Mouse (Mus musculus): ENCODE measurements around the gene Asb15. TPM values are rescaled to one million over a fixed set of nuclear protein-coding genes. Genes with fewer than 3 reads are reported as not detected.
A peak's percentile ranks its signal among the peaks of the same experiment; 100 is the strongest.

Gene Asb15
- not detected for total RNA-seq (2021)

DNA sequence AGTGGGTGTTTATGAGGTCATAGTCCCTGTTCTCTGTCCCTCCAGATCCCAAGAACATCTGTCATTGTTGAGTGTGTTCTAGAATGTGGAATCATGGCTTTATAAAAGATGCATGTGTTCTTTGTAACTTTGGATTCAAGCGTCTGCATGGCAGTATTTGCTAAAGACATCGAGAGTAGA, at the start of gene Asb15:
Gene Asb15, plus strand, starts transcription at position 81 of the 180 bp plus-strand sequence.
- no peak for DNase-seq (ENCODE audit: extremely low spot score in 1 of 2, low spot score in 1 of 2)

DNA sequence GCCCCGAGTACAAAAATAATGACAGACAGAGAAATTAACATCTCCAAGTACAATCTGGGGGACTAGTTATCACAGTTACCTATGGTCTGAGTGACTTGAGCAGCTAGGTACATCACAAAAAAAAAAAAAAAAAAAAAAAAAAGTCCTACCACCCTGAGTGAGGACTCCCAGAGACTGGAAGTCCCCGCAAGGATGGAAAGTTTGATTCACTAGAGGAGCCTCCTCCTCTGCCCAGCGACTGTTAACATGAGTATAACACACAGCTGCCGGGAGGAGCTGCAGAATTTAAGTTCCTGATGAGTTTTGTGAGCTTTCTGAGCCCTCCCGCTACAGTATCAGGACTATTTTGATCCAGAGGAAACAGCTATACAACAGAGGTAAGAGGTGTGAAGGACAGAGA, 41.4 kb upstream of the Asb15 start:
- DNase-seq (ENCODE audit: extremely low spot score in 1 of 2, low spot score in 1 of 2): no peak

DNA sequence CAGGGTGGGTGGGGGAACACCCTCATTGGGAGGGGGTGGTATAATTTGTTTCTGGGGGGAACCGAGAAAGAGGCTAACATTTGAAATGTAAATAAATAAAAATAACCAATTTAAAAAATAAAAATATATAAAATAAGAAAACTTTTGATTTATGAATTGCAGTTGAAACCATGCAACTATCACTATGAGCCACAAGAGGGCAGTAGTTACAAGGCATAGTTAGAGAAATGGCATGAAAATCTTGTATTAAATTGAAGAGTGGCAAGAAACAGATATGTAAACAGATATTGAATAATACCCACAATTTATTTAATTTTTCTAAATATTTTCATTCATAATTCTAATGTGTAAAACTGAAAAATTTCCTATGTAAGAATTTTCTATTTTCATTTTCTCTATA, 37.6 kb upstream of the Asb15 start:
- no peak for DNase-seq (ENCODE audit: extremely low spot score in 1 of 2, low spot score in 1 of 2)

GRCm38 (mm10) chr6:24504141-24504540, 23.8 kb upstream of the Asb15 start:
- DNase-seq (ENCODE audit: extremely low spot score in 1 of 2, low spot score in 1 of 2): no peak

DNA sequence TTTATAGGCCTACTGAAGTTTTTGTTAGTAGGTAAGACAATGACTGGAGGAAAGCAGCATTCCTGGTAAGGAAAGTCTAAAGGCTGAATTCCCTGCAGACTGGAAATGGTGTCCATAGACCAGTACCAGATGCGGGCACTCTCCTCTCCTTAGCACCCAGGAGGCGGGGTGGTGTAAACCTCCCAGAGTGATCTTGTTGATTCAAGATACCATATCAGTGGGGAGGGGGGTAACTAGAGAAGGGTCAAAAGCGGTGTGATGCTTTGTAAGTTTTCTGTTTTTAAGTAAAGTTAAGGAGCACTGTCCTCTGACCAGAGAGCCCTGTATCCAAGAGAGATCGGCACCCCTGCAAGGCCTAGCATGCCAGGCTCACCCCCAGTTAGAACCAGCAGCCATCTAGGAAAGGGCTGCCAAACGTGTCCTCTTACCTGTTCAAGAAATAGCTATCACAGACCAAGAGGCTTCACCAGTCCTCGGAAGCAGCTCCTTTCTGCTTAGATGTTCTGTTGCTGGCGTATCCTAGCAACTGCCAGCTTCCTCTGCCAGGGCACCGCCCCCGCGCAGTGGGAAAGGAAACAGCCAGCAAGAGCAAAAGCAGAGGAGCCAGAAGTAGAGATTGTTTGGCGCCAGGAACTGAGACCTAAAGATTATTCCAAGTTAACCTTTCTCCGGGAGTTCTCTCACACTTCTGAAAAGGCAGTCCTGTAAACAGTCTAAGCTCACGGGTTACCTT, 13.2 kb upstream of the Asb15 start, which contains the start of gene Iqub:
Gene Iqub, minus strand, starts transcription at position 516 of the 733 bp plus-strand sequence.
- DNase-seq (ENCODE audit: extremely low spot score in 1 of 2, low spot score in 1 of 2): peak; percentile 54 to 66

- no peak for DNase-seq (ENCODE audit: extremely low spot score in 1 of 2, low spot score in 1 of 2)
Measured at GRCm38 (mm10) chr6:24516197-24516596, 11.7 kb upstream of the Asb15 start.

- no peak for DNase-seq (ENCODE audit: extremely low spot score in 1 of 2, low spot score in 1 of 2)
Measured at GRCm38 (mm10) chr6:24525705-24526104, 2.2 kb upstream of the Asb15 start.

DNA sequence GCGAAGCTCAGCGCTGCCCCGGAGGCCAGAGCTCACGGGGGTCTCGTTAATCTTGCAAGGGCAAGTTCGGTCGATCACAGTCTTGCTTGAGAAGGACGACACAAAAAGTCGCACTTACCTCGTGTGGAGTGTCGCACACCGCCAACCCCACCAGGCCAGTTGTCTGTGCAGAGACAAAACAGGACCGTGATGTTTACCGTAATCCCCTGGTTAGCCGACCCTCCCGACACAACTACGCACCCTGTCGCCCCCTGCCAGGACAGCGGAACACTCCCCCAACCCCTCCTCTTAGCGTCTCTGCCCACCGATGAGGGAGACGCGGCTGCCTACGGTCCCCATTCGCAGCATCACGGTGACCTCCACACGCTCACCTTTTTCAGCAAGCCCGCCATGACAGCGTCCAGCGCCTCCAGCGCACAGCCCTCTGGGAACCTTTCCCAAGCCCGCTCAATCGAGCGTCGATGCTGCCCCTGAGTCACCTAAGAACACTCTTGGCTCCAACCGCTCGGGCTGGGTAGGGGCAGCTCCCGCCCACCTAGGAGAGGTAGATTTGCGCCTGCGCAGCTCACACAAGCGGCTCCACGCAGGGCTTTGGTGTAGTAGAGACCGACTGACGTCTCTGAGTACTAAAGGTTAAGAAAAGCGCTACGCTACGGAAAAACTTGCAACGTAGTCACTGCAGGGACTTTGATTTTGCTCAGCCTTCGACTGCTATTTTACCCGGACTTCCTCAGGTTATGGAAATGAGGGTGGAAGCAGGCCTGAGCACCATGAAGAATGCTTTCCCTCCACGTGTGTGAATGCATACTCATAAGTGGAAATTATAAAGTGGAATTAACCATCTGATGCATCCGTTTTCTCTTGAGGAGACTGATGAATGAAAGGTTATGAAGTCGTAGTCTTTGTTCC, 535 bp upstream of the Asb15 start, which contains the start of gene Ndufa5:
Gene Ndufa5, minus strand, starts transcription at position 859 of the 909 bp plus-strand sequence.
- DNase-seq (ENCODE audit: extremely low spot score in 1 of 2, low spot score in 1 of 2): peak; percentile 50 to 77

DNA sequence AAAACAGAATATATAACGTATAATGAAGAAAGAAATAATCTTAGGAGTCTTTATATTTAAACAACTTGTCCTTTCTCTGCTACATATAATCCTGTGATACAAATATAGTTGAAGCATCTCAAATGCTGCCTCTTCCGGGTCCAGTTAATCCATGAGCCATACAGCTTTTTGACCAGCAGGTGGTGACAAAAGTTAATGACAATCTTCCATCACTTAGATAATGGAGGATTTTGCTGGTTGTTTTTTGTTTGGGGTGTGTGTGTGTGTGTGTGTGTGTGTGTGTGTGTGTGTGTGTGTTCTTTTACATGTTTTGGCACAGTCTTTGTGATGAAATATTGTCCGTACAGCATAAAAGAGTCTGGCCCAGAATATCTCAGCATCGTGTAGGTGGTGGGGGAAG, 2.2 kb downstream of the Asb15 start:
- peak in 1 of 2 experiments; percentile 45 for DNase-seq (ENCODE audit: extremely low spot score in 1 of 2, low spot score in 1 of 2)

GRCm38 (mm10) chr6:24530711-24531420, 2.9 kb downstream of the Asb15 start:
- no peak for DNase-seq (ENCODE audit: extremely low spot score in 1 of 2, low spot score in 1 of 2)

- no peak for DNase-seq (ENCODE audit: extremely low spot score in 1 of 2, low spot score in 1 of 2)
Measured at GRCm38 (mm10) chr6:24532804-24533203, 4.9 kb downstream of the Asb15 start.

DNA sequence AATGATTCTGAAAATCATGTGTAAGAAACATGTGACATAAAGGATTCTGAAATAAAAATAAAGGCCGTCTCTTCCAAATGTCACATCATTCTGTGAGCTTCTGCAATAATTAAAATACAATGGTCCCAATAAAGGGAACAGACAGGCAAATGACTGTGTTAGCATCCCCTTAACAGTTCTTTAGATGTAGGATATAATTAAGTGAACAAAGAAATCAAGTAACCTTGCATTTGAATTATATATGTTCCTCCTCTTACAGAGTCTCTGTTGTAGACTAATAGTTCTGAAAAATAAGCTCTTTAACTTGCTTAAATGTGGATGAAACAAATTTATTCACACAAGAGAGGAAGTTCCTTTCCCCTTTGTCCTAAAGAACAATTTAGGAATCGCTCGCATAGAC, 10.5 kb downstream of the Asb15 start:
- DNase-seq (ENCODE audit: extremely low spot score in 1 of 2, low spot score in 1 of 2): no peak

GRCm38 (mm10) chr6:24540106-24540505, 12.2 kb downstream of the Asb15 start:
- no peak for DNase-seq (ENCODE audit: extremely low spot score in 1 of 2, low spot score in 1 of 2)

DNA sequence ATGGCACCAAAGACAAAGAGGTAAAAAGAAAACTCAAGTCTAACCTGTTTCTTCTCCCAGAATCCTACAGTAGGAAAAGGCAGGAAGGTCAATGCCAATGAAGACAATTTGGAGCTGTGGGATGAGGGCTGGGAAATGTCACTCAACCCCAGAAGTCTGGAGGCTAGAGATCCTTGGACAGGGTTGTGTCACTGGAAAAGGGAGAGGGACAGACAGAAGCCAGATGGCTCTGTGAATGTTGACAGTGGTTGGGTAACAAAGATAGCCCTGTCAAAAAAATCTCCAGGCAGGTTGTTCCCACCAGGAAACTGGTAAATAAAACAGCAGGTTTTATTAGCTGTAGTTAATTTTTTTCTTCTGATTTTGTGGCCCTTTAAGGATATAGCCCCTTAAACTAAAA, 14.4 kb downstream of the Asb15 start:
- no peak for DNase-seq (ENCODE audit: extremely low spot score in 1 of 2, low spot score in 1 of 2)

DNA sequence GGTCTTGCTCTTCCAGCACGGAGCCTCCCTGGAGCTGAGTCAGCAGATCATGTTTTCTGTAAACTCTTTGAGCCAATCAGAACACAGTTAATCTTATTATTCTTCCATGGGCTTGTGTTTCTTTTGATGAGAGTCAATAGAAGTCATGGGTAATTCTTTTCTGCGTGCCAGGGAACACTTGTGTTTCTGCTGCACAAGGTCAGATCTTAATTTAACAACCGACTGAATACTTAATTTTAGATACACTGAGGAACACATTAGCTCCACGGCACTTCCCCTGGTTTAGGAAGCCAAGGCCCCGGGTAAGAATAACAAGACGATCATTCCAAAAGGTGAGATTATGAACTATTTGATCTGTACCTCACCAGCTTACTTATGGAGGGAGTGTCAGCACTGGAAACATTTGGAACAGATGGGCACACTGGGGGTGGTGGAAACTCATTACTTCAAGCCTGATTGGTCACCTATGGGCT, 15.2 kb downstream of the Asb15 start:
- no peak for DNase-seq (ENCODE audit: extremely low spot score in 1 of 2, low spot score in 1 of 2)

- no peak for DNase-seq (ENCODE audit: extremely low spot score in 1 of 2, low spot score in 1 of 2)
Measured at GRCm38 (mm10) chr6:24546716-24547420, 18.9 kb downstream of the Asb15 start.

- no peak for DNase-seq (ENCODE audit: extremely low spot score in 1 of 2, low spot score in 1 of 2)
Measured at GRCm38 (mm10) chr6:24549801-24550200, 21.9 kb downstream of the Asb15 start.

GRCm38 (mm10) chr6:24552046-24552445, 24.1 kb downstream of the Asb15 start:
- DNase-seq (ENCODE audit: extremely low spot score in 1 of 2, low spot score in 1 of 2): no peak

DNA sequence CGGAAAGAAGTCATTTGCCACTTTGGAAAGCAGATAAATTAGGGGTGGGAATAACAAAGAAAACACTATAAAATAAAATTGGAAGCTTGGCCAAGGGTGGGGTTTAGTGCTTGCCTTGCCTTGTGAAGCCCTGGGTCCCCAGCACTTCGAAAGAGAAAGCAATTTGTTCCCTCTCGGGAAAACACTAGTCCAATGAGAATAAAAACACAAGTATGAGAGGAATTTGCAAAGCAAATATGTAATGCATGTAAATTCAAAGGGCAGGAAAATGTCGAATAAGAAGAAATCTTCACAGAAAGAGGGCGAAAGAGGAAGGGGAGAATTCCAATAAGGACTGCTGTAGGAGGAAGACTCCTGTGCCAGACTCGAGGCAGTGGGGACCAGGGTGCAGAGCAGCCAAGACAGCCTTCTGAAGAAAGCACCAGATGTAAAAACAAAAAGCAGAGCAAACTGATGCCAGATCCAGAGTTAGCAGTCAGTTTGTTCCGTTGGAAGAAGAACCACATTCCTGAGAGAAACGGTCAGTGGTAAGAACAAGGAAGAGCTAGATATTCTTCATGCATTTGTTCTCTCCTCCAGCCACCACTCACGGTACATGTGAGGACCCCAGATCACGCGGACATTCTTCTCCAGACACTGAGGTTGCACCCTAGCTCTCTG, 26.6 kb downstream of the Asb15 start:
- no peak for DNase-seq (ENCODE audit: extremely low spot score in 1 of 2, low spot score in 1 of 2)

DNA sequence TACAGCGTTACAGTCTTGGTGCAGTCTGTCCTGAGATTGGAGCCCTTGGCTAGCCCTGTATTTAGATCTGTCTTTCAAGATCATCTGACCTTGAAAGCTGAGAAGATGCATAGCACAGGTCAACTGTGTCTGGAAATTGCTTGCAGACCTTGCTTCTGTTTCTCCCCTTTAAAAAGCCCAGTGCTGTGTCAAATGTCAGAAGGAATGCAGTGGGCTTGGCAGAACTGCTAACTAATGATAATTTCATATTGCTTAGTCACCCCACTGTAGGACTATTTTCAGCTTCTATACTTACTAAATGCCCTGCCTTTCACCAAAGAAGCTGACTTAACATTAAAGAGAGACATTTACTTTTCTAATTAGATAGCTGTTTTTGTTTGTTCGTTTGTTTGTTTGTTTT, 27.5 kb downstream of the Asb15 start:
- DNase-seq (ENCODE audit: extremely low spot score in 1 of 2, low spot score in 1 of 2): no peak

All from layer of hippocampus, postnatal 25 days (tissue).